Mouse (Mus musculus) ES-E14 (cell line): ENCODE data around the gene Hjurp.

Experiments used
- CHD2 ChIP-seq: IDR thresholded peaks from 2 replicates; pipeline ENCODE4 v1.6.1; 2014; ENCODE audit warnings: mild to moderate bottlenecking, low read depth, low read length, inconsistent platforms
- MAFK ChIP-seq: IDR thresholded peaks from 2 replicates; pipeline ENCODE4 v1.6.1; 2014; ENCODE audit warnings: mild to moderate bottlenecking, low read depth, low read length, inconsistent platforms; ENCODE audit not compliant: insufficient read depth

- TF ChIP-seq CHD2 (no peak), MAFK (no peak)
Observed at GRCm38 (mm10) chr1:88284946-88285320, 7.5 kb upstream of the Hjurp start.
